Mouse (Mus musculus) heart, embryonic 13.5 days (tissue): ENCODE measurements around the gene 4930519P11Rik. TPM values are rescaled to one million over a fixed set of nuclear protein-coding genes. Genes with fewer than 3 reads are reported as not detected.

ENCODE experiments used
- ATAC-seq: fragments of 200-750 bp; cut with Nextera tagmentation; 2 replicates; pipeline ENCODE4 v1.8.0; 2017; ENCODE audit warnings: moderate TSS enrichment; ENCODE audit not compliant: insufficient number of reproducible peaks, low FRiP score, low TSS enrichment; ENCODE audit errors: extremely low read depth
- H3K27ac ChIP-seq: fragments of 300-500 bp; sonication (generic); replicated peaks from 2 replicates; pipeline ENCODE4 v1.5.1; 2015; ENCODE audit warnings: moderate library complexity, mild to moderate bottlenecking, inconsistent platforms
- H3K27me3 ChIP-seq: fragments of 300-500 bp; sonication (generic); replicated peaks from 2 replicates; pipeline ENCODE4 v1.6.1; 2015; ENCODE audit warnings: mild to moderate bottlenecking, inconsistent platforms
- H3K36me3 ChIP-seq: fragments of 300-500 bp; sonication (generic); 2 replicates; pipeline ENCODE4 v1.6.1; 2015; ENCODE audit warnings: mild to moderate bottlenecking, inconsistent platforms
- H3K4me1 ChIP-seq: fragments of 300-500 bp; sonication (generic); 2 replicates; pipeline ENCODE4 v1.6.1; 2015; ENCODE audit warnings: inconsistent platforms
- H3K4me2 ChIP-seq: fragments of 300-500 bp; sonication (generic); 2 replicates; pipeline ENCODE4 v1.6.1; 2015; ENCODE audit warnings: inconsistent platforms, mild to moderate bottlenecking, moderate library complexity
- H3K4me3 ChIP-seq: fragments of 300-500 bp; sonication (generic); 2 replicates; pipeline ENCODE4 v1.5.1; 2015; ENCODE audit warnings: moderate library complexity, mild to moderate bottlenecking, inconsistent platforms
- H3K9ac ChIP-seq: fragments of 300-500 bp; sonication (generic); 2 replicates; pipeline ENCODE4 v1.6.1; 2015; ENCODE audit warnings: inconsistent platforms, mild to moderate bottlenecking, moderate library complexity
- H3K9me3 ChIP-seq: fragments of 300-500 bp; sonication (generic); 2 replicates; pipeline ENCODE4 v1.6.1; 2016; ENCODE audit warnings: inconsistent platforms
- WGBS: fragments of 180-500 bp; shearing (Covaris S2); methylation state at CpG from one replicate; pipeline ENCODE4 v1.1.7; 2015; ENCODE audit warnings: mixed read lengths; 5-methylcytosine and 5-hydroxymethylcytosine counted together
- polyA plus RNA-seq: library from polyadenylated mRNA; unstranded; fragments of >200 nt; fragmentation: Nextera tagmentation; extraction: Ambion mirVana; gene quantifications from 2 replicates; pipeline ENCODE4 v1.2.1, GENCODE M21; 2015

Gene 4930519P11Rik
- polyA plus RNA-seq, 1 experiment from 2014 or later: not detected

GRCm38 (mm10) chr2:154624137-154624536, 10.9 kb upstream of the 4930519P11Rik start:
- no peak overlapping the region for H3K4me2 ChIP-seq
- H3K27me3 ChIP-seq: no peaks in the 10 kb centered on the region
- peaks cover 5% of the 10 kb centered on the region; the same call in 1 of the 2 replicates for H3K9me3 ChIP-seq
- H3K4me3 ChIP-seq: no peak overlapping the region
- H3K4me1 ChIP-seq: no peaks in the 10 kb centered on the region
- no peak for ATAC-seq
- H3K36me3 ChIP-seq: peaks cover 37% of the 10 kb centered on the region
- H3K9ac ChIP-seq: no peak overlapping the region
- no peak overlapping the region for H3K27ac ChIP-seq

GRCm38 (mm10) chr2:154621684-154622083, 8.4 kb upstream of the 4930519P11Rik start:
- Histone ChIP-seq H3K4me1 (no peaks in the 10 kb centered on the region), H3K4me2 (no peak overlapping the region), H3K27ac (no peak overlapping the region), H3K9ac (no peak overlapping the region), H3K4me3 (no peak overlapping the region), H3K27me3 (no peaks in the 10 kb centered on the region), H3K9me3 (peaks cover 5% of the 10 kb centered on the region; the same call in 1 of the 2 replicates), H3K36me3 (peaks cover 31% of the 10 kb centered on the region)
- ATAC-seq: no peak
- WGBS: 69% methylated on average over 5 of the region's 5 CpGs

DNA sequence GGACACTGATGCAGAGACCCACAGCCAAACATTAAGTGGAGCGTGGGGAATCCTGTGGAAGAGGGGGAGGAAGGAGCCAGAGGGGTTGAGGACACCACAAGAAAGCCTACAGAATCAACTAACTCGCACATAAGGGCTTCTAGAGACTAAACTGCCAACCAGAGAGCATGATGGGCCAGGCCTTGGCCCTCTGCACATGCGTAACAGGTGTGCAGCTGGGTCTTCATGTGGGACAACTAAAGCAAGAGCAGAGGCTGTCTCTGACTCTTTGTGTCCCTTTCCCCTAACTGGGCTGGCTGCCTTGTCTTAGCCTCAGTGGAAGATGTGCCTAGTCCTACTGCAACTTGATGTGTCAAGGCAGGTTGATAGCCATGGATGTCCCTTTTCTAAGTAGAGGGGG, 3.8 kb upstream of the 4930519P11Rik start:
- Histone ChIP-seq H3K4me3 (no peak overlapping the region), H3K9me3 (no peaks in the 10 kb centered on the region), H3K9ac (no peak overlapping the region), H3K36me3 (peaks cover 3% of the 10 kb centered on the region), H3K27me3 (no peaks in the 10 kb centered on the region), H3K4me2 (no peak overlapping the region), H3K27ac (no peak overlapping the region), H3K4me1 (peaks cover 29% of the 10 kb centered on the region)
- WGBS: 85% methylated on average over 3 of the region's 3 CpGs
- ATAC-seq: no peak

GRCm38 (mm10) chr2:154615674-154616073, 2.4 kb upstream of the 4930519P11Rik start:
- 68% methylated on average over 5 of the region's 5 CpGs for WGBS

GRCm38 (mm10) chr2:154614841-154615576, 1.8 kb upstream of the 4930519P11Rik start:
- H3K4me1 ChIP-seq: peaks cover 29% of the 10 kb centered on the region
- peak overlapping the region; percentile 84 for H3K4me2 ChIP-seq
- WGBS: 59% methylated on average over 19 of the region's 19 CpGs
- H3K27me3 ChIP-seq: no peaks in the 10 kb centered on the region
- peak overlapping the region; percentile 28; the same call in 1 of the 2 replicates for H3K27ac ChIP-seq
- peaks cover 3% of the 10 kb centered on the region for H3K36me3 ChIP-seq
- H3K9ac ChIP-seq: peak overlapping the region; percentile 13; the same call in 1 of the 2 replicates
- peak overlapping the region; percentile 26 for H3K4me3 ChIP-seq
- H3K9me3 ChIP-seq: no peaks in the 10 kb centered on the region
- no peak for ATAC-seq

More at GRCm38 (mm10) chr2:154615674-154616073, 2.4 kb upstream of the 4930519P11Rik start:
- Histone ChIP-seq H3K9ac (no peak overlapping the region), H3K27ac (no peak overlapping the region), H3K4me1 (peaks cover 29% of the 10 kb centered on the region), H3K36me3 (peaks cover 3% of the 10 kb centered on the region), H3K4me2 (peak overlapping the region; percentile 84), H3K27me3 (no peaks in the 10 kb centered on the region), H3K4me3 (no peak overlapping the region), H3K9me3 (no peaks in the 10 kb centered on the region)
- ATAC-seq: no peak

DNA sequence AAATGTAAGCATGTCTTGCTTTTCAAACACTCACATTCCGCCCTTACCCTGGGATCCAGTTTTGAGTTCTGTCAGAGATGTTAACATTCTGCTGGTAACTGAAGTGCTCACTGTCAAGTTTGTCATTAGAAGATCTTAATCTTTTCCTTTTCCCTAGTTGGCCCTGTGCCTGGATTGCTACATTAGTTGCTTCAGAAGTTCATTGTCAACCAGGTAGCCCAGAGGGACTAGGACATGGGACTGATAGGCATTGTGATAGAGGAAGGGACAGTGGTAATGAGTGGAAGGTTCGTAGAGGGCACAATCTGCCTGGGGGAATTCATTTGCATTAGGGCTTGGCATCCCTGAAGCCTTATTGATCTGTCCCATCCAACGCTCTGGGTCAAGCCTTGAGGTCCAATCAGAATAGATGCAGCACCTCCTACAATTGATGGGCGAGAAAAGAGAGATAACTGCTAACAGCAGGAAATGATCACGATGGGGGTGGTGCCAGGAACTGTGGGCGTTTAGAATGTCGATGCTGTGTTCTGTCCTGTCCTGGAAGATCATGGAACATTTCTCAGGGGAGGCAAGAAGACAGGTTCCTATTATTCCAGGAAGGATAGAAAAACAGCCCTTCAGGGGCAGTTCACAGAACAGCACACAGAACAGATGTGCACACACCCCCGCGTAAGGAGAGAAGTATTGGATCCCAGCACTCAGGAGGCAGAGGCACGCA, 4.0 kb downstream of the 4930519P11Rik start:
- WGBS: 52% methylated on average over 10 of the region's 10 CpGs
- Histone ChIP-seq H3K27me3 (peaks cover 7% of the 10 kb centered on the region; the same call in 1 of the 2 replicates), H3K4me1 (peaks cover 15% of the 10 kb centered on the region), H3K27ac (no peak overlapping the region), H3K36me3 (no peaks in the 10 kb centered on the region), H3K9me3 (no peaks in the 10 kb centered on the region), H3K4me3 (no peak overlapping the region), H3K9ac (no peak overlapping the region), H3K4me2 (no peak overlapping the region)
- no peak for ATAC-seq

DNA sequence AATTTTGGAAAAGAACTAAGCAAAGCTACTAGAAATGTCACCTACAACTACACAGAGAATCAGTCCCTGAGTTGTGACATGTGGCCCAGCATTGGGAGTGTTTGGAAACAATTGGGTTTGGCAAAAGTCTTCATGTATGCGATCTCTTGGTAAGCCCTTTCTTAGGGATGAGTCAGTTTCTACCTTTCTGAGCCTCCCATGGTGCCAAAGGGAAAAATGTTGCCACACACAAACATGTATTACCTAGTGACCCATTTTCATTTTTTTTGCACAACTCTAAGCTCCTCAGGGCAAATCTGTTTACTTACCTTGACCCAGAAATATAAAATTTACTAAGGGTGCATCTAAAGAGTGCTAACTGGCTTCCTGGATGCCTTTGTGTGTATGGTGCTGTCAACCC, 6.3 kb downstream of the 4930519P11Rik start:
- H3K9ac ChIP-seq: no peak overlapping the region
- no peaks in the 10 kb centered on the region for H3K36me3 ChIP-seq
- peaks cover 12% of the 10 kb centered on the region for H3K4me1 ChIP-seq
- ATAC-seq: no peak
- no peaks in the 10 kb centered on the region for H3K9me3 ChIP-seq
- H3K4me3 ChIP-seq: no peak overlapping the region
- no peak overlapping the region for H3K4me2 ChIP-seq
- H3K27me3 ChIP-seq: peaks cover 7% of the 10 kb centered on the region; the same call in 1 of the 2 replicates
- WGBS: 62% methylated on average over 1 of the region's 1 CpGs
- no peak overlapping the region for H3K27ac ChIP-seq

DNA sequence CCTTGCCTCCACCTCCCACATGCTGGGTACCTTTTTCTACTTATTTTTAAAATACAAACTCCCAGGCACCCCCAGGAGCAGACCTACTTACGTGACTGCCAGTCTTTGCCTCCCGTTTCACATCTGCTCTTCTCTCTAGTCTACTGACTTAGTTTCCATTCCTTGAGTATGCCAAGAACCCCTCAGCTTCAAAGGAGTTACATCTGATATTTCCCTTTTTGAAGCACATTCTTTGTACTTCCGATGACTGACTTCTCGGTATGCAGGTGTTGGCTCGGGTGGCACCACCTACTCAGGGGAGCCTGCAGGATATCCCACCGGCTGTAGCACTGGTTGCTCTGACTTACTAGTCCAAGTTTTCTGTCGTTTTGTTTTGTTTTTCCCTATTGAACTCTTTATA, 9.1 kb downstream of the 4930519P11Rik start:
- Histone ChIP-seq H3K4me2 (peak overlapping the region; percentile 81), H3K27me3 (peaks cover 7% of the 10 kb centered on the region; the same call in 1 of the 2 replicates), H3K9me3 (no peaks in the 10 kb centered on the region), H3K9ac (peak overlapping the region; percentile 72), H3K4me1 (peaks cover 21% of the 10 kb centered on the region), H3K36me3 (no peaks in the 10 kb centered on the region), H3K4me3 (peak overlapping the region; percentile 88), H3K27ac (peak overlapping the region; percentile 52)
- WGBS: 31% methylated on average over 7 of the region's 7 CpGs
- ATAC-seq: no peak

DNA sequence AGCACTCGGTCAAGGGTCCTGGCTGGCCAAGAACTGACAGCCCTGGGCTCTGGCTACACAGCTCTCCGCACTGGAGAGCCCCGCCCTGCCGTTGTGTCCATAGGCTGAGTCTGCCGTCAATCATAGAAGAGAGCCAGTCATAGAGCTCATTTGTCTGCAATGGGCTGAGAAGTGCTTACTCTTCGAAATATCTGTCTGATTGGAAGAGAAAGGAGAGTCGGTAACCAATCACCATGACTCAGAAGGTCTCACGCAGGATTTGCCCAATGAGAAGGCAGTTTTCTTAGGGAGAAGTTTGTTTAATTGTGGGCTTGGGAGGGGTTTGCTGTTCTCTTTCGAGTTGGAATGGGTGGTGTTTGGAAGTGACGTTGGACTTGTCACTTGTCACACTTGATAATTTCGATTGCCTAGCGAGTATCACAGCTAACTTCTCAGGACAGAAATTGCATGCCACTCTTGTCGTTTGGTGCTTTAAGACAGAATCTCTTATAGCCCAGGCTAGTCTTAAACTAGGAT, 9.5 kb downstream of the 4930519P11Rik start, which contains the start of gene Pxmp4:
TSS of gene Pxmp4 (minus strand) at position 71 of the 516 bp plus-strand sequence.
- peak; percentile 100 for ATAC-seq
- H3K9ac ChIP-seq: peak within 1 kb of the TSS; percentile 93
- H3K4me3 ChIP-seq: peak within 1 kb of the TSS; percentile 88
- under 1% methylated on average over 13 of the region's 13 CpGs for WGBS
- peaks cover 7% of the 10 kb centered on the region; the same call in 1 of the 2 replicates for H3K27me3 ChIP-seq
- peak within 1 kb of the TSS; percentile 71 for H3K27ac ChIP-seq
- no peaks in the 10 kb centered on the region for H3K9me3 ChIP-seq
- H3K4me1 ChIP-seq: peaks cover 21% of the 10 kb centered on the region
- H3K36me3 ChIP-seq: no peaks in the 10 kb centered on the region
- H3K4me2 ChIP-seq: peak within 1 kb of the TSS; percentile 81

DNA sequence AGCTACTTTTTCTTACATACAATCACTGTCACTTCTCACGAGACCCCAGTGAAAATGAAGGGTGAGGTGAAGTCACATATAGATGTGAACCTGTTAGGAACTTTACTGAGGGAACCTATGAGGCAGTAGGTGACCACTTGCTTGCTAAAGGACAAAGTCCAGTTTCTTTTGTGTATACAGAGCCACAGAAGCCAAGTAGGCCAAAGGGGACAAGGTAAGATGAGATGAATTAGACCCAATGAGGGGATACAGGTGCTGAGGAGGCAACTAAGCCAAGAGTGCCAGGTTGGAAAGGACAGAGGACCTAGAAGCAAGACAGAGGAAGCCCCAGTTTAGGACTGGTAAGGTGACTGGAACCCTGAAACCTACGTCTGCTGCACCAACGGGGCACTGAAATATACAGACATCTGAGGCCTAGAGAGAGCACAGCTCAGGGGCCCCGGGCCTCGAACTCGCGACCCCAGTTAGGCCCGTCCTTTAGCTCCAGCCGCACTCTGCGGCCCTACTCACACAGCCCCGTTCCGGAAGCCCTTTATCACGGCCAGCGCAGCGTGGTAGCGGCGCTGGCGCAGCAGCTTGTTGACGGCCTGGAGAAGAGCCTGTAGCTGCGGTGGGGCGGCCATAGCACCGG, 10.1 kb downstream of the 4930519P11Rik start:
- H3K27me3 ChIP-seq: peaks cover 7% of the 10 kb centered on the region; the same call in 1 of the 2 replicates
- H3K4me1 ChIP-seq: peaks cover 21% of the 10 kb centered on the region
- ATAC-seq: no peak
- H3K4me2 ChIP-seq: peak overlapping the region; percentile 81
- WGBS: 15% methylated on average over 22 of the region's 22 CpGs
- no peaks in the 10 kb centered on the region for H3K9me3 ChIP-seq
- H3K27ac ChIP-seq: peak overlapping the region; percentile 71
- H3K9ac ChIP-seq: peak overlapping the region; percentile 93
- H3K36me3 ChIP-seq: no peaks in the 10 kb centered on the region
- peak overlapping the region; percentile 88 for H3K4me3 ChIP-seq

GRCm38 (mm10) chr2:154601324-154601723, 11.9 kb downstream of the 4930519P11Rik start:
- ATAC-seq: no peak
- Histone ChIP-seq H3K27me3 (no peaks in the 10 kb centered on the region), H3K4me3 (no peak overlapping the region), H3K4me1 (peaks cover 21% of the 10 kb centered on the region), H3K36me3 (no peaks in the 10 kb centered on the region), H3K9ac (no peak overlapping the region), H3K27ac (no peak overlapping the region), H3K9me3 (no peaks in the 10 kb centered on the region), H3K4me2 (no peak overlapping the region)
- 74% methylated on average over 3 of the region's 3 CpGs for WGBS
